Mouse (Mus musculus) kidney, postnatal 0 days (tissue): ENCODE results near the gene Adamts9. TPM values are rescaled to one million over a fixed set of nuclear protein-coding genes. Genes with fewer than 3 reads are reported as not detected.

Experiments
- ATAC-seq: fragments of 200-750 bp; cut with Nextera tagmentation; replicated peaks from 2 replicates; pipeline ENCODE4 v1.8.0; 2017; ENCODE audit warnings: low read depth, moderate number of reproducible peaks, moderate TSS enrichment, moderate library complexity; ENCODE audit not compliant: low FRiP score
- DNase-seq: peaks from one replicate; pipeline ENCODE4 v3.0.0-alpha.2; 2016; ENCODE audit warnings: low spot score
- H3K27ac ChIP-seq: fragments of 300-500 bp; sonication (generic); 2 replicates; pipeline ENCODE4 v1.5.1; 2014; ENCODE audit warnings: mild to moderate bottlenecking
- H3K27me3 ChIP-seq: fragments of 300-500 bp; sonication (generic); 2 replicates; pipeline ENCODE4 v1.6.1; 2014; ENCODE audit warnings: low read length, mixed read lengths; ENCODE audit not compliant: insufficient read depth
- H3K36me3 ChIP-seq: fragments of 300-500 bp; sonication (generic); 2 replicates; pipeline ENCODE4 v1.6.1; 2014; ENCODE audit warnings: low read length, mixed read lengths; ENCODE audit not compliant: insufficient read depth
- H3K4me1 ChIP-seq: fragments of 300-500 bp; sonication (generic); replicated peaks from 2 replicates; pipeline ENCODE4 v1.6.1; 2014; ENCODE audit warnings: antibody characterized with exemption, low read length, mixed read lengths; ENCODE audit not compliant: insufficient read depth
- H3K4me2 ChIP-seq: fragments of 300-500 bp; sonication (generic); 2 replicates; pipeline ENCODE4 v1.6.1; 2014; ENCODE audit warnings: mild to moderate bottlenecking, low read length, moderate library complexity, mixed read lengths
- H3K4me3 ChIP-seq: fragments of 300-500 bp; sonication (generic); replicated peaks from 2 replicates; pipeline ENCODE4 v1.5.1; 2014; ENCODE audit warnings: low read depth, low read length
- H3K9ac ChIP-seq: fragments of 300-500 bp; sonication (generic); 2 replicates; pipeline ENCODE4 v1.6.1; 2014; ENCODE audit warnings: low read depth, low read length
- H3K9me3 ChIP-seq: fragments of 300-500 bp; sonication (generic); replicated peaks from 2 replicates; pipeline ENCODE4 v1.6.1; 2016; ENCODE audit warnings: low read length, inconsistent platforms, mixed read lengths
- CTCF ChIP-seq: IDR thresholded peaks from 2 replicates; pipeline ENCODE4 v1.5.1; 2016; ENCODE audit warnings: antibody characterized with exemption, low read depth, mild to moderate bottlenecking, moderate library complexity
- WGBS: fragments of 180-500 bp; shearing (Covaris S2); extraction: QIAGEN DNeasy Blood & Tissue Kit; methylation state at CpG from one replicate; pipeline ENCODE4 v1.1.7; 2014; 5-methylcytosine and 5-hydroxymethylcytosine counted together
- polyA plus RNA-seq: library from polyadenylated mRNA; unstranded; fragments of >200 nt; fragmentation: Nextera tagmentation; extraction: Ambion mirVana; gene quantifications from 2 replicates; pipeline ENCODE4 v1.2.1, GENCODE M21; 2015

Adamts9 gene
- polyA plus RNA-seq, 1 experiment from 2014 or later, result 7.6 TPM

DNA sequence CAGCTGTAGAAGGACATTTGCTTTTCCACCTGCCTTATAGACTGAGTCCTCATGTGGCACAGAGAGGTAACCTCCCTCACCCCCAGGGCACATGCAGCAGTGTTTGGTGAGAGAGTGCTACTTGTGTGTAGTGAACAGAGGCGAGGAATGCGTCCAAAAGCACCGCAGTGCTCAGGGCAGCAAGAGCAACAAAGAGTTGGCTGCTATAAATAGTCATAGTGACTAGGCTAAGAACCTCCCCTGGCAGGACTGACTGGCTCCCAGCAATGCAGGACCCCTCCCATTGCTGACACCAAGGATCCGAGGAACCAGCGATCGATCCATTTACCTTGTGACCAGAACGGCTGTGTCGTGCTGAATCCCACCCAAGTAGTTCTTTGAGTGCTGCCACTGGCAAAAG is 33.9 kb downstream of the Adamts9 start:
- no peak for TF ChIP-seq CTCF
- DNase-seq, result no peak
- no peak; the same call in 1 of the 2 replicates for ATAC-seq
- Histone ChIP-seq H3K4me2 (no peak overlapping the region), H3K4me1 (no peaks in the 10 kb centered on the region; the same call in 1 of the 2 replicates), H3K9me3 (no peaks in the 10 kb centered on the region), H3K36me3 (peaks cover 16% of the 10 kb centered on the region; the same call in 1 of the 2 replicates), H3K9ac (no peak overlapping the region), H3K27me3 (no peaks in the 10 kb centered on the region), H3K27ac (no peak overlapping the region), H3K4me3 (no peak overlapping the region)
- WGBS, result 48% methylated on average over 8 of the region's 8 CpGs

GRCm38 (mm10) chr6:92905922-92906321 is 37.4 kb downstream of the Adamts9 start:
- ATAC-seq (no peak), DNase-seq (peak; percentile 69)
- Histone ChIP-seq H3K4me3 (no peak overlapping the region), H3K27ac (peak overlapping the region; percentile 34; the same call in 1 of the 2 replicates), H3K4me1 (no peaks in the 10 kb centered on the region; the same call in 1 of the 2 replicates), H3K9ac (no peak overlapping the region), H3K36me3 (peaks cover 34% of the 10 kb centered on the region), H3K4me2 (no peak overlapping the region), H3K27me3 (no peaks in the 10 kb centered on the region), H3K9me3 (no peaks in the 10 kb centered on the region)
- whole genome bisulfite sequencing, result 23% methylated on average over 5 of the region's 5 CpGs
- TF ChIP-seq CTCF, result no peak

GRCm38 (mm10) chr6:92904491-92904890 is 38.8 kb downstream of the Adamts9 start:
- Histone ChIP-seq H3K36me3 (peaks cover 36% of the 10 kb centered on the region), H3K9ac (no peak overlapping the region), H3K9me3 (no peaks in the 10 kb centered on the region), H3K4me2 (no peak overlapping the region), H3K4me3 (no peak overlapping the region), H3K27me3 (no peaks in the 10 kb centered on the region), H3K4me1 (no peaks in the 10 kb centered on the region; the same call in 1 of the 2 replicates), H3K27ac (peak overlapping the region; percentile 57; the same call in 1 of the 2 replicates)
- no peak for TF ChIP-seq CTCF
- 35% methylated on average over 2 of the region's 2 CpGs for WGBS
- DNase-seq, result peak; percentile 69
- no peak for ATAC-seq

GRCm38 (mm10) chr6:92904037-92904436 is 39.3 kb downstream of the Adamts9 start:
- no peak for DNase-seq
- H3K27me3 ChIP-seq, result no peaks in the 10 kb centered on the region
- no peak for TF ChIP-seq CTCF
- no peak overlapping the region for H3K4me2 ChIP-seq
- peak overlapping the region; percentile 57; the same call in 1 of the 2 replicates for H3K27ac ChIP-seq
- peaks cover 40% of the 10 kb centered on the region for H3K36me3 ChIP-seq
- H3K9me3 ChIP-seq, result no peaks in the 10 kb centered on the region
- WGBS, result 82% methylated on average over 1 of the region's 1 CpGs
- ATAC-seq, result no peak
- no peak overlapping the region for H3K4me3 ChIP-seq
- no peaks in the 10 kb centered on the region; the same call in 1 of the 2 replicates for H3K4me1 ChIP-seq
- no peak overlapping the region for H3K9ac ChIP-seq

DNA sequence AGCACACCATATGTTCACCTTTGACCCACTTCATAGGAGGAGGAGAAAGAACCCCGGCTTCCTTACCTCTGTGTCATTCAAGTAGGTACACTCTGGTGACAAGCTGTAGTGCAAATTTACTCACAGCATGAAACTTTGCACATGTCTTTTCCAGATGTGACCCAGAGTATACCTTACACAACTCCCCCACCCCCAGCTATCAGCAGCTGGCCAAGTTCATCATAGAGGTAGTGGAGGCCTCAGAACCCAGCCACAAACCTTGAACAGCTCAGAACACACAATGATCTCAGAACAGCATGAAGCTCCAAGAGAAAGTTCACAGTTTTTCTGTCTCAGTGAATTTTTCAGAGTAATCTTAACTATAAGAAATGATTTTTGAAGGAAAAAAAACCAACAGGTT is 51.8 kb downstream of the Adamts9 start:
- 29% methylated on average over 1 of the region's 1 CpGs for WGBS
- no peak overlapping the region for H3K9ac ChIP-seq
- no peak overlapping the region for H3K4me2 ChIP-seq
- H3K4me3 ChIP-seq, result no peak overlapping the region
- H3K36me3 ChIP-seq, result peaks cover 46% of the 10 kb centered on the region
- TF ChIP-seq CTCF, result no peak
- ATAC-seq (no peak), DNase-seq (no peak)
- H3K27ac ChIP-seq, result no peak overlapping the region
- H3K4me1 ChIP-seq, result no peaks in the 10 kb centered on the region
- no peaks in the 10 kb centered on the region for H3K9me3 ChIP-seq
- H3K27me3 ChIP-seq, result no peaks in the 10 kb centered on the region

- Histone ChIP-seq H3K36me3 (peaks cover 51% of the 10 kb centered on the region), H3K9me3 (no peaks in the 10 kb centered on the region), H3K9ac (no peak overlapping the region), H3K27ac (peak overlapping the region; percentile 51), H3K4me1 (peaks cover 12% of the 10 kb centered on the region), H3K27me3 (no peaks in the 10 kb centered on the region), H3K4me2 (no peak overlapping the region), H3K4me3 (no peak overlapping the region)
- DNase-seq, result peak; percentile 46
- TF ChIP-seq CTCF, result no peak
- ATAC-seq, result 0 out of 2 replicates have a peak, but pooled peaks have one; percentile 29
- 44% methylated on average over 9 of the region's 9 CpGs for WGBS
Observed at GRCm38 (mm10) chr6:92883131-92883900, 60.0 kb downstream of the Adamts9 start.
